Mouse (Mus musculus) testis, adult 2 months (tissue): Measurements from ENCODE around the gene Rps19. TPM values are rescaled to one million over a fixed set of nuclear protein-coding genes. Genes with fewer than 3 reads are reported as not detected.

Experiments used
- H3K27ac ChIP-seq: fragments of 200-500 bp; 2 replicates; pipeline ENCODE4 v1.5.1; 2012; ENCODE audit warnings: low read depth, low read length; ENCODE audit not compliant: control insufficient read depth, insufficient read depth
- H3K27me3 ChIP-seq: fragments of 200-500 bp; 2 replicates; pipeline ENCODE4 v1.6.1; 2012; ENCODE audit warnings: mild to moderate bottlenecking, low read length, moderate library complexity; ENCODE audit not compliant: control insufficient read depth, insufficient read depth
- H3K36me3 ChIP-seq: fragments of 200-500 bp; 2 replicates; pipeline ENCODE4 v1.6.1; 2012; ENCODE audit warnings: mild to moderate bottlenecking, low read length; ENCODE audit not compliant: control insufficient read depth, insufficient read depth
- H3K4me1 ChIP-seq: fragments of 200-500 bp; 2 replicates; pipeline ENCODE4 v1.6.1; 2012; ENCODE audit warnings: low read length; ENCODE audit not compliant: control insufficient read depth, insufficient read depth
- H3K4me3 ChIP-seq: fragments of 200-500 bp; 2 replicates; pipeline ENCODE4 v1.5.1; 2012; ENCODE audit warnings: low read depth, mild to moderate bottlenecking, low read length, moderate library complexity, mixed read lengths; ENCODE audit not compliant: control insufficient read depth
- CTCF ChIP-seq: fragments of 200-500 bp; IDR thresholded peaks from 2 replicates; pipeline ENCODE4 v1.5.1; 2012; ENCODE audit warnings: low read depth, mild to moderate bottlenecking, inconsistent platforms, low read length, moderate library complexity; ENCODE audit not compliant: control insufficient read depth, insufficient read depth, insufficient replicate concordance
- POLR2A ChIP-seq: fragments of 200-500 bp; IDR thresholded peaks from 2 replicates; pipeline ENCODE4 v1.6.1; 2012; ENCODE audit warnings: low read depth, mild to moderate bottlenecking, inconsistent platforms, low read length, moderate library complexity; ENCODE audit not compliant: control insufficient read depth
- polyA plus RNA-seq: library from polyadenylated mRNA; depleted of rRNA; stranded (reverse); fragments of >200 nt; gene quantifications from 2 replicates; pipeline ENCODE4 v1.2.3, GENCODE M21; 2012

Gene Rps19
- polyA plus RNA-seq, 1 experiment: 122 TPM

DNA sequence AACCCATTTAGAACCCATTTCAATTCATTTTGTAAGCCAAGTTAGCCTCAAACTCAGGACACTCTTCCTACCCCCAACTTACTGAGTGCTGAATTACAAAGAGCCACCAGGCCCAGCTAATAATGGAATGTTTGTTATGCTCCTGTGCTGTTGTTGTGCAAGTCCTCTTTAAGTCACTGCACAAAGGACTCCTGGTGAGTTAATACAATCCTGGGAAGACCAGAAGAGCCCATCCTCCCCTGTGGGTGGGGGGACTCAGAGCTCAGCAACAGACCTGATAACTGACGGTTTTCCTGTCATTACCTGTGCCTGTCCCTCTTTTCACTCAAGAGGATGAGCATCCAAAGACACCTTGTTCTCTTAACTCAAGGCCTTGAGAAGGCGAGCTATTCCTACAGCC, 4.6 kb upstream of the Rps19 start:
- Histone ChIP-seq H3K4me3 (no peak overlapping the region), H3K4me1 (no peaks in the 10 kb centered on the region; the same call in 1 of the 2 replicates), H3K27ac (no peak overlapping the region), H3K27me3 (no peaks in the 10 kb centered on the region), H3K36me3 (no peaks in the 10 kb centered on the region)
- TF ChIP-seq CTCF (no peak), POLR2A (no peak)

DNA sequence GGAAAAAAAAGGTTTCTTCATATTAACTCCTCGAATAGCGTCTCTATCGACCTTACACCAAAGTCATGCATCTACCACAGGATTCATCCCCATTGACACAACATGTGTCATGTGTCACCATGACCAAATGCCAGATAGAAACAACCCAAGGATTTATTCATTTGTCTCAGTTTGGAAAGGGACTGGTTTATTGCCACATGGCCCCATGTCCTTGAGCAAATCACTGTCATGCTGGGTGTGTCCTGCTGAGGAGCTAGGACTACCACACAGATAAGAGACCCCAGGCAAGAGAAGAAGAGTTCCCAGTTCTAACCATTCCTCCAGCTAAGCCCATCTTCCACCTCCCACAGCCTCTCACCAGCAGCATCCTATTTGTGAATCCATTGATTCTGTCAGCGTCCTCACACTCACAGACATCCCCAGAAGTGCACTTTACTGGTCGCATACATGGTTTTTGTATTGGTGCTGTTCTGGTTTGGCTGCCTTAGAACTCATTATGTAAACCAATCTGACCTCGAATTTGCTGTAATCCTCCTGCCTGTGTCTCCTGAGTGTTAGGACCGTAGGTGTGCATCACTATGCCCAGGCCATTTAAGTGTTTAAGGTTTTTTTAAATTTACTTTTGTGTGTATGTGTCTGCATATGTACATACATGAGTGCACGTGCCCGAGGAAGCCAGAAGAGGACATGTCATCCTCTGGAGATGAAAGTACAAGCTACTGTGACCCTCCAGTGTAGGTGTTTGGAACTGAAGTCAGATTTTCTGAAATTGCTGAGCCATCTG, 1.6 kb upstream of the Rps19 start:
- Histone ChIP-seq H3K36me3 (peaks cover 3% of the 10 kb centered on the region; the same call in 1 of the 2 replicates), H3K27me3 (no peaks in the 10 kb centered on the region), H3K4me1 (peaks cover 9% of the 10 kb centered on the region), H3K4me3 (no peak overlapping the region; the same call in 1 of the 2 replicates), H3K27ac (no peak overlapping the region)
- TF ChIP-seq CTCF (no peak), POLR2A (no peak)

DNA sequence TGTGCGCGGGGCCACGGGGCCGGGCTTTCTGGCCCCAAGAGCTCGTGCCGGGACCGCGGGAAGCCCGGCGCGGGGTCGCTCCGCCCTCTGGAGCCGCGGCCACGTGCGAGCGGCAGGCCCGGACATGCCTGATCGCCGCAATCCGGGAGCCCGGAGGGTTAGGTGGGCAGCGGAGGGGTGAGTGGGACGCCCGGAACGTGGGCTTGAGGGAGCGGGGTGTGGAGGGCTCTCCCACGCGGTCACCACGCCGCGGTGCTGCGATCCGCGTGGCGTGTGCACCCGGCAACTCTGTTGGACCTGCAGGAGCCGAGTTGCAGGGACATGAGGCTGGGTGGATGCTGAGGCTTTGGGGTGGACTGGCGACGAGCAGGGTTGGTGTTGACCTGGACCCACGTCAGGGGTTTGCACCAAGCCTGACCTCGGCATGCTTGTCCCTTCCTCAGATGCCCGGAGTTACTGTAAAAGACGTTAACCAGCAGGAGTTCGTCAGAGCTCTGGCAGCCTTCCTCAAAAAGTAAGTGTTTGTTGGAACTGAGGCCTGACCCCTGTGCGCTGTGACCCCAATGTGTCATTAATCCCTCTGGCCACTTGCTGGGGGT, 621 bp downstream of the Rps19 start:
- H3K27me3 ChIP-seq: no peaks in the 10 kb centered on the region
- TF ChIP-seq POLR2A: no peak; the same call in 1 of the 2 replicates
- TF ChIP-seq CTCF: no peak
- peak overlapping the region; percentile 90 for H3K4me3 ChIP-seq
- H3K27ac ChIP-seq: peak overlapping the region; percentile 98
- H3K4me1 ChIP-seq: peaks cover 9% of the 10 kb centered on the region
- H3K36me3 ChIP-seq: peaks cover 3% of the 10 kb centered on the region; the same call in 1 of the 2 replicates

DNA sequence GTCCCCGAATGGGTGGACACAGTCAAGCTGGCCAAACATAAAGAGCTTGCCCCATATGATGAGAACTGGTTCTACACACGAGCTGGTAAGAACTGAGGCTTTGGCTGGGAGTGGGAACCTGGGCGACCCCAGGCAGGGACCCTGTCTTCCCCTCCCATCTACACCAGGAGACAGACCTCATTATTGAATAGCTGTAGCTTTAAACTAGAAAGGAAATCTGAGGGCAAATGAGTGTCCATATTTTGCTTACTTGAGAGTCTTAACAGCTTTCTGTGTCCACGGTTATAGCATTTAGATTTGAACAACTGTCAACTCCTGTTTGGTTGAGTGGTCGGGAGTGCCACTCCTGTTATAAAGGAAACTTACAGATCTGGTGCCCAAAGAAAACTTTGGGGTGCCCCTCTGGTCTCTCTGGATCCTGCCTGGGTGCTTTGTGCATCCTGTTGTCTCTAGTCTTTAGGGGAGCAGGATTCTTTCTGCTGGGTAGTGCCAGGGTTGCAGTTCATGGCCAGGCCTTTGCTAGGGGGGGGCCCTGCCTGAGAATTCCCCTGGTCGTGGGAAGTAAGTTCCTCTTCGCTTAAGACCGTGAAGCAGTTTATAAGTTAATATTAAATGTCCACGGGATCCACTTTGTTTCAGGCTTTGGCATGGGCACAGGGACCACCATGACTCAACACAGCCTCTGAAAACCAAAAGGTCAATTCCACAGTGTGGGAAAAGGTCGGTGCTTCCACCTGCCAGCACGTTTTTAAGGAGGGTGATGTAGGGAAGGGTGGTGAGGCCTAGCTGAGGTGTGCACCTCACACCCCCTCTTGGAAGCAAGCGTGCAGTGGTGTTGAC, 1.5 kb downstream of the Rps19 start:
- Histone ChIP-seq H3K4me1 (peaks cover 9% of the 10 kb centered on the region), H3K36me3 (peaks cover 3% of the 10 kb centered on the region; the same call in 1 of the 2 replicates), H3K4me3 (peak overlapping the region; percentile 90; the same call in 1 of the 2 replicates), H3K27ac (no peak overlapping the region), H3K27me3 (no peaks in the 10 kb centered on the region)
- TF ChIP-seq CTCF: no peak
- peak; percentile 9; the same call in 1 of the 2 replicates for TF ChIP-seq POLR2A

DNA sequence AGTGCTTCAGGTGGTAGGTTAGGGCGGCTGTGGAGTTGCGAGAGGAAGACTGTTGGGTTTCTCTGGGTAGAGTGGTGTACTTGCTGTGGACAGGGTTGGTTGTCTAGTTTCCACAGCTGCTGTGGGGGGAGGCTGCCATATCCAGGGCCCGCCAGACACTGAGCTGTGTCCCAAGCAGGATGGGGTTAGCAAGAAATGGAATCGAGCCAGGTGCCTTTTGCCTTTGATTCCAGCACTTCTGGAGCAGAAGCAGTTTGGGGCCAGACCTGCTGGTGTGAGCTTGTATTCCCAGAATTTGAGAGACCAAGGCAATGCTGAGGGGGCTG, 2.1 kb downstream of the Rps19 start:
- Histone ChIP-seq H3K4me1 (peaks cover 9% of the 10 kb centered on the region), H3K27me3 (no peaks in the 10 kb centered on the region), H3K27ac (no peak overlapping the region), H3K36me3 (peaks cover 3% of the 10 kb centered on the region; the same call in 1 of the 2 replicates), H3K4me3 (no peak overlapping the region)
- TF ChIP-seq POLR2A: no peak
- no peak for TF ChIP-seq CTCF

DNA sequence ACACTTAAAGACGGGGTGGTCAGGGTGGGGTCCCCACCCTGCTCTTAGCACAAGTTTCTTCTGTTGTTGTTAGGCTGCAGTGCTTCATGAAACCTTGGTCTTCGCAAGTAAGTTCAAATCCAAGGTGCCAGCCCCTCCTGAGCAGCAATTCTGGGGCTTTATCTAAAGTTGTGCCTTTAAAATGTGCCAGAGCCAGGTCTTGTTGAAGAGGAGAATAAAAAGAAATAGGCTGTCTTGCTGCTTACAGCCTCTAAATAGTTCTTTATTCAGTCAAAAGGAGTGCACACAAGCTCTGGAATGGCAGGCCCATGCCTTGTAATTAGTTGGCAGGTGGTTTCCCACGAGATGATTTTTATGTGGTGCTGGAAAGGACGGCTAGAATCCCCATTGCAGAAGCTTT, 2.9 kb downstream of the Rps19 start:
- Histone ChIP-seq H3K36me3 (peaks cover 3% of the 10 kb centered on the region; the same call in 1 of the 2 replicates), H3K27me3 (no peaks in the 10 kb centered on the region), H3K4me3 (no peak overlapping the region), H3K4me1 (peaks cover 9% of the 10 kb centered on the region), H3K27ac (no peak overlapping the region)
- TF ChIP-seq POLR2A (no peak), CTCF (no peak)
